Comparison of ENCODE assay signal across 12 mouse cellular contexts in the genomic region with DNA sequence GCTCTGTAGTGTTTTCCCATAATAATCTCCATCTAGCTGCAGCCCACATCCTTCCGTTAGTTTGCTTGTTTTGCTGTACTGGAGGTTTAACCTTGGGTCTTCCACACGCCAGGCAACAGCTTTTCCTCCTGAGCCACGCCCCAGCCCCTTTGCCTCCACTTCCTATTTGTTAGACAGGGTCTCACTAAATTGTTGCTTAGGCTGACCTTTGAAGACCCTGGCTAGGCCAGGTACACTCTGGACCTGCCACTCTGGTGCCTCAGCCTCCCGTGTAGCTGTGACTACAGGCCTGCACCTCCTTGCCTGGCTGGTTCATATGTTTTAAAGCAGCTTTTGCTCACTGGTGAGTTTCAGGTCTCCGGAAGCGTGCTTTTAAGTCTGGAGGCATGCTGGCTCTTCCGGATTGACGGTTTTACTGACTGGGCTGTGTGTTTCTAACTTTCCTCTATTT. TPM values are rescaled to one million over a fixed set of nuclear protein-coding genes. Genes with fewer than 3 reads are reported as not detected.
DNase-seq lines count a peak whose midpoint lies in the region; ATAC-seq and TF ChIP-seq lines count a peak whose summit lies in the region.
"Had no signal": no experiment of that assay in that cellular context is flagged by ENCODE, and none has a peak within 500 bp of the region (broad histone marks: within the 10 kb centered on the region; RNA-seq: fewer than 3 reads in every experiment).

No protein-coding gene starts in this region.

- no peak for TF ChIP-seq CTCF in thymus, adult 2 months (IDR thresholded peaks at IDR 0.05; ENCODE audit: borderline replicate concordance, control insufficient read depth, extremely low read depth, insufficient read depth, low read length, poor library complexity)

- H3K4me1 ChIP-seq in heart, embryonic 10.5 days, result peaks cover 6% of the 10 kb centered on the region
- H3K4me1 ChIP-seq in midbrain, embryonic 15.5 days, result peaks cover 7% of the 10 kb centered on the region; the same call in 1 of the 2 replicates
- no peaks in the 10 kb centered on the region for H3K4me1 ChIP-seq in midbrain, embryonic 13.5 days (replicated peaks)
- 0 out of 2 replicates have a peak, but pooled peaks cover under 1% of the 10 kb centered on the region for H3K4me1 ChIP-seq in liver, embryonic 15.5 days (replicated peaks)
- peaks cover 9% of the 10 kb centered on the region for H3K4me1 ChIP-seq in thymus, adult 2 months (replicated peaks; ENCODE audit: control insufficient read depth, insufficient read depth, low read length)
- H3K4me1 ChIP-seq: neural tube, embryonic 12.5 days had no signal

- no peak overlapping the region for H3K4me2 ChIP-seq in midbrain, embryonic 15.5 days
- H3K4me2 ChIP-seq in midbrain, embryonic 13.5 days (replicated peaks), result no peak overlapping the region
- no peak overlapping the region for H3K4me2 ChIP-seq in liver, embryonic 15.5 days
- H3K4me2 ChIP-seq: neural tube, embryonic 12.5 days had no signal

- 0 out of 2 replicates have a peak overlapping the region, but pooled peaks have one; percentile 1 for H3K27ac ChIP-seq in heart, embryonic 10.5 days
- peak overlapping the region; percentile 57 for H3K27ac ChIP-seq in midbrain, embryonic 15.5 days
- H3K27ac ChIP-seq in midbrain, embryonic 13.5 days, result no peak overlapping the region
- peak overlapping the region; percentile 48 for H3K27ac ChIP-seq in liver, embryonic 15.5 days (replicated peaks)
- peak overlapping the region; percentile 100 for H3K27ac ChIP-seq in thymus, adult 2 months (ENCODE audit: control insufficient read depth, insufficient read depth, low read length)
- H3K27ac ChIP-seq: neural tube, embryonic 12.5 days had no signal

- TF ChIP-seq POLR2A in thymus, adult 2 months (IDR thresholded peaks at IDR 0.05; ENCODE audit: control insufficient read depth, extremely low read depth, insufficient read depth, low read length, poor library complexity), result peak; percentile 65

- intact Hi-C loops in heart, postnatal 14 days (cut with DNase I), result no loop called here

- peaks cover 3% of the 10 kb centered on the region; the same call in 1 of the 2 replicates for H3K36me3 ChIP-seq in heart, embryonic 10.5 days
- no peaks in the 10 kb centered on the region for H3K36me3 ChIP-seq in midbrain, embryonic 15.5 days (replicated peaks)
- H3K36me3 ChIP-seq in midbrain, embryonic 13.5 days, result no peaks in the 10 kb centered on the region
- H3K36me3 ChIP-seq in liver, embryonic 15.5 days (replicated peaks), result no peaks in the 10 kb centered on the region
- no peaks in the 10 kb centered on the region for H3K36me3 ChIP-seq in thymus, adult 2 months (ENCODE audit: control insufficient read depth, insufficient read depth, low read length)
- H3K36me3 ChIP-seq: neural tube, embryonic 12.5 days had no signal

- no peaks in the 10 kb centered on the region for H3K9me3 ChIP-seq in heart, embryonic 10.5 days
- H3K9me3 ChIP-seq in midbrain, embryonic 15.5 days, result no peaks in the 10 kb centered on the region
- peaks cover 3% of the 10 kb centered on the region; the same call in 1 of the 2 replicates for H3K9me3 ChIP-seq in midbrain, embryonic 13.5 days
- no peaks in the 10 kb centered on the region for H3K9me3 ChIP-seq in liver, embryonic 15.5 days (replicated peaks)

- no peaks in the 10 kb centered on the region for H3K27me3 ChIP-seq in heart, embryonic 10.5 days (ENCODE audit: insufficient read depth, poor library complexity, severe bottlenecking)
- H3K27me3 ChIP-seq in midbrain, embryonic 15.5 days (replicated peaks), result no peaks in the 10 kb centered on the region
- no peaks in the 10 kb centered on the region for H3K27me3 ChIP-seq in midbrain, embryonic 13.5 days
- no peaks in the 10 kb centered on the region for H3K27me3 ChIP-seq in liver, embryonic 15.5 days
- H3K27me3 ChIP-seq in thymus, adult 2 months (ENCODE audit: control insufficient read depth, insufficient read depth, low read length), result no peaks in the 10 kb centered on the region
- H3K27me3 ChIP-seq: neural tube, embryonic 12.5 days had no signal

- DNase-seq in heart, embryonic 10.5 days (ENCODE audit: low spot score), result no peak
- no peak for DNase-seq in heart, postnatal 14 days
- peak; percentile 77 for DNase-seq in thymus, adult 2 months
- no peak for DNase-seq in gastrocnemius, postnatal 4 days (ENCODE audit: low spot score in 2 of 2)
- DNase-seq in right cerebral cortex, adult 18-20 months, result no peak
- DNase-seq: adrenal gland, postnatal 25 days; kidney, postnatal 14 days had no signal

- no peak for ATAC-seq in midbrain, embryonic 15.5 days (replicated peaks)
- ATAC-seq in midbrain, embryonic 13.5 days, result no peak
- no peak for ATAC-seq in liver, embryonic 15.5 days (ENCODE audit: insufficient read depth)

- H3K4me3 ChIP-seq in heart, embryonic 10.5 days, result no peak overlapping the region
- no peak overlapping the region for H3K4me3 ChIP-seq in midbrain, embryonic 15.5 days
- H3K4me3 ChIP-seq in midbrain, embryonic 13.5 days (replicated peaks), result no peak overlapping the region
- H3K4me3 ChIP-seq in liver, embryonic 15.5 days (replicated peaks), result no peak overlapping the region
- H3K4me3 ChIP-seq in thymus, adult 2 months (ENCODE audit: control insufficient read depth, insufficient read depth, low read length), result peak overlapping the region; percentile 38
- H3K4me3 ChIP-seq: erythroblast, embryonic 14.5 days; neural tube, embryonic 12.5 days had no signal

- 79% methylated on average over 8 of the region's 8 CpGs for WGBS in heart, embryonic 10.5 days
- WGBS in midbrain, embryonic 15.5 days, result 78% methylated on average over 8 of the region's 8 CpGs
- WGBS in midbrain, embryonic 13.5 days, result 81% methylated on average over 8 of the region's 8 CpGs
- WGBS in liver, embryonic 15.5 days (ENCODE audit: insufficient replicate concordance), result 37% methylated on average over 8 of the region's 8 CpGs
- WGBS in thymus, adult 2 months, result 5% methylated on average over 8 of the region's 8 CpGs

- no peak overlapping the region for H3K9ac ChIP-seq in midbrain, embryonic 15.5 days
- no peak overlapping the region for H3K9ac ChIP-seq in midbrain, embryonic 13.5 days (replicated peaks)
- no peak overlapping the region for H3K9ac ChIP-seq in liver, embryonic 15.5 days
- H3K9ac ChIP-seq: neural tube, embryonic 12.5 days had no signal

RNA-seq across cellular contexts. Expression of a gene that starts 22.9 kb away (rescaled TPM):
- 33.5 and 52.0 TPM in 2 replicates for polyA plus RNA-seq in heart, embryonic 10.5 days (2016; fragmentation: Nextera tagmentation; extraction: Ambion mirVana)
- total RNA-seq in heart, postnatal 14 days (2021), result 10 to 100 TPM; 11.5 to 13.2 TPM
- 23.2 and 23.3 TPM in 2 replicates for polyA plus RNA-seq in midbrain, embryonic 15.5 days (2015; fragmentation: Nextera tagmentation; extraction: Ambion mirVana)
- polyA plus RNA-seq in midbrain, embryonic 13.5 days (2015; fragmentation: Nextera tagmentation; extraction: Ambion mirVana), result 13.2 and 14.5 TPM in 2 replicates
- polyA plus RNA-seq in liver, embryonic 15.5 days (2015; fragmentation: Nextera tagmentation; extraction: Ambion mirVana), result 22.4 and 26.8 TPM in 2 replicates
- 37.2 and 39.9 TPM in 2 replicates for polyA plus RNA-seq in thymus, adult 2 months (2012; rRNA removed)
- 10 to 100 TPM; 15.4 to 15.8 TPM for total RNA-seq in gastrocnemius, postnatal 4 days (2021)

RNA-seq across cellular contexts. Expression of a gene that starts 30.7 kb away (rescaled TPM):
- not detected in 2 replicates for polyA plus RNA-seq in heart, embryonic 10.5 days (2016; fragmentation: Nextera tagmentation; extraction: Ambion mirVana)
- total RNA-seq in heart, postnatal 14 days (2021), result not detected
- polyA plus RNA-seq in midbrain, embryonic 15.5 days (2015; fragmentation: Nextera tagmentation; extraction: Ambion mirVana), result not detected in 2 replicates
- not detected in 2 replicates for polyA plus RNA-seq in midbrain, embryonic 13.5 days (2015; fragmentation: Nextera tagmentation; extraction: Ambion mirVana)
- not detected in 2 replicates for polyA plus RNA-seq in liver, embryonic 15.5 days (2015; fragmentation: Nextera tagmentation; extraction: Ambion mirVana)
- 0.48 and 0.74 TPM in 2 replicates for polyA plus RNA-seq in thymus, adult 2 months (2012; rRNA removed)
- not detected for total RNA-seq in gastrocnemius, postnatal 4 days (2021)
- total RNA-seq: adrenal gland, postnatal 25 days had no signal
- polyA plus RNA-seq: erythroblast, embryonic 14.5 days; neural tube, embryonic 12.5 days had no signal

RNA-seq across cellular contexts. Expression of a gene that starts 42.9 kb away (rescaled TPM):
- polyA plus RNA-seq in heart, embryonic 10.5 days (2016; fragmentation: Nextera tagmentation; extraction: Ambion mirVana), result 10.4 and 17.5 TPM in 2 replicates
- 10 to 100 TPM; 11.9 to 12.8 TPM for total RNA-seq in heart, postnatal 14 days (2021)
- 0.34 and 0.36 TPM in 2 replicates for polyA plus RNA-seq in midbrain, embryonic 15.5 days (2015; fragmentation: Nextera tagmentation; extraction: Ambion mirVana)
- polyA plus RNA-seq in midbrain, embryonic 13.5 days (2015; fragmentation: Nextera tagmentation; extraction: Ambion mirVana), result 0.19 TPM in 1 of 2 replicates, not detected in the other
- 1.3 and 1.4 TPM in 2 replicates for polyA plus RNA-seq in liver, embryonic 15.5 days (2015; fragmentation: Nextera tagmentation; extraction: Ambion mirVana)
- 13.9 and 16.5 TPM in 2 replicates for polyA plus RNA-seq in thymus, adult 2 months (2012; rRNA removed)
- 10 to 100 TPM; 13.2 to 17.9 TPM for total RNA-seq in gastrocnemius, postnatal 4 days (2021)
- polyA plus RNA-seq: erythroblast, embryonic 14.5 days had no signal
